Mouse (Mus musculus): ENCODE results near the gene Drg2. TPM values are rescaled to one million over a fixed set of nuclear protein-coding genes. Genes with fewer than 3 reads are reported as not detected.

The Drg2 gene
- polyA plus RNA-seq, 2 experiments = 92.6 to 111 TPM

- ATAC-seq (ENCODE audit: low FRiP score, low read depth) = no peak
- no peak within 1 kb of the TSS for H3K9ac ChIP-seq (ENCODE audit: low read depth, low read length, severe bottlenecking)
- 94% methylated on average over 3 of the region's 3 CpGs for WGBS
- DNase-seq (ENCODE audit: low spot score) = no peak
- H3K9me3 ChIP-seq (ENCODE audit: control insufficient read depth, low read length) = no peaks in the 10 kb centered on the region
- H3K36me3 ChIP-seq (ENCODE audit: control insufficient read depth, insufficient read depth, low read length) = peaks cover 62% of the 10 kb centered on the region
- H3K4me2 ChIP-seq (replicated peaks; ENCODE audit: low read depth, low read length, severe bottlenecking) = no peak within 1 kb of the TSS
- no peak within 1 kb of the TSS for H3K4me3 ChIP-seq (replicated peaks; ENCODE audit: low read length)
- no peak within 1 kb of the TSS for H3K27ac ChIP-seq (replicated peaks; ENCODE audit: low read depth, low read length)
- no peaks in the 10 kb centered on the region for H3K27me3 ChIP-seq (ENCODE audit: control insufficient read depth, insufficient read depth, low read length)
- no peaks in the 10 kb centered on the region for H3K4me1 ChIP-seq (ENCODE audit: control insufficient read depth, insufficient read depth, low read length)
- no peak for TF ChIP-seq POLR2A (IDR thresholded peaks at IDR 0.05; ENCODE audit: borderline replicate concordance, extremely low read depth, insufficient read depth, insufficient read length)
These were observed 14.6 kb downstream of the Drg2 start, which contains the start of gene Myo15 for GRCm38 (mm10) chr11:60469039-60469438. Myo15 (plus strand) TSS chr11:60469339.

GRCm38 (mm10) chr11:60470743-60471142, 16.4 kb downstream of the Drg2 start:
- TF ChIP-seq POLR2A (IDR thresholded peaks at IDR 0.05; ENCODE audit: borderline replicate concordance, extremely low read depth, insufficient read depth, insufficient read length) = no peak
- Histone ChIP-seq H3K27ac (replicated peaks; ENCODE audit: low read depth, low read length) (no peak overlapping the region), H3K9ac (ENCODE audit: low read depth, low read length, severe bottlenecking) (no peak overlapping the region), H3K27me3 (ENCODE audit: control insufficient read depth, insufficient read depth, low read length) (no peaks in the 10 kb centered on the region), H3K36me3 (ENCODE audit: control insufficient read depth, insufficient read depth, low read length) (peaks cover 45% of the 10 kb centered on the region), H3K4me2 (replicated peaks; ENCODE audit: low read depth, low read length, severe bottlenecking) (no peak overlapping the region), H3K9me3 (ENCODE audit: control insufficient read depth, low read length) (no peaks in the 10 kb centered on the region), H3K4me3 (replicated peaks; ENCODE audit: low read length) (no peak overlapping the region), H3K4me1 (ENCODE audit: control insufficient read depth, insufficient read depth, low read length) (no peaks in the 10 kb centered on the region)
- ATAC-seq (ENCODE audit: low FRiP score, low read depth) = no peak
- 79% methylated on average over 9 of the region's 9 CpGs for WGBS
- DNase-seq (ENCODE audit: low spot score) = no peak

- whole genome bisulfite sequencing = 74% methylated on average over 5 of the region's 5 CpGs
- H3K4me2 ChIP-seq (replicated peaks; ENCODE audit: low read depth, low read length, severe bottlenecking) = no peak overlapping the region
- peaks cover 8% of the 10 kb centered on the region; the same call in 1 of the 2 replicates for H3K36me3 ChIP-seq (ENCODE audit: control insufficient read depth, insufficient read depth, low read length)
- H3K27ac ChIP-seq (replicated peaks; ENCODE audit: low read depth, low read length) = no peak overlapping the region
- H3K4me1 ChIP-seq (ENCODE audit: control insufficient read depth, insufficient read depth, low read length) = no peaks in the 10 kb centered on the region
- ATAC-seq (ENCODE audit: low FRiP score, low read depth) = no peak
- H3K27me3 ChIP-seq (ENCODE audit: control insufficient read depth, insufficient read depth, low read length) = no peaks in the 10 kb centered on the region
- H3K4me3 ChIP-seq (replicated peaks; ENCODE audit: low read length) = no peak overlapping the region
- no peak for DNase-seq (ENCODE audit: low spot score)
- no peak overlapping the region for H3K9ac ChIP-seq (ENCODE audit: low read depth, low read length, severe bottlenecking)
- TF ChIP-seq POLR2A (IDR thresholded peaks at IDR 0.05; ENCODE audit: borderline replicate concordance, extremely low read depth, insufficient read depth, insufficient read length) = no peak
- no peaks in the 10 kb centered on the region for H3K9me3 ChIP-seq (ENCODE audit: control insufficient read depth, low read length)
These were observed 20.1 kb downstream of the Drg2 start for GRCm38 (mm10) chr11:60474534-60474933.

DNA sequence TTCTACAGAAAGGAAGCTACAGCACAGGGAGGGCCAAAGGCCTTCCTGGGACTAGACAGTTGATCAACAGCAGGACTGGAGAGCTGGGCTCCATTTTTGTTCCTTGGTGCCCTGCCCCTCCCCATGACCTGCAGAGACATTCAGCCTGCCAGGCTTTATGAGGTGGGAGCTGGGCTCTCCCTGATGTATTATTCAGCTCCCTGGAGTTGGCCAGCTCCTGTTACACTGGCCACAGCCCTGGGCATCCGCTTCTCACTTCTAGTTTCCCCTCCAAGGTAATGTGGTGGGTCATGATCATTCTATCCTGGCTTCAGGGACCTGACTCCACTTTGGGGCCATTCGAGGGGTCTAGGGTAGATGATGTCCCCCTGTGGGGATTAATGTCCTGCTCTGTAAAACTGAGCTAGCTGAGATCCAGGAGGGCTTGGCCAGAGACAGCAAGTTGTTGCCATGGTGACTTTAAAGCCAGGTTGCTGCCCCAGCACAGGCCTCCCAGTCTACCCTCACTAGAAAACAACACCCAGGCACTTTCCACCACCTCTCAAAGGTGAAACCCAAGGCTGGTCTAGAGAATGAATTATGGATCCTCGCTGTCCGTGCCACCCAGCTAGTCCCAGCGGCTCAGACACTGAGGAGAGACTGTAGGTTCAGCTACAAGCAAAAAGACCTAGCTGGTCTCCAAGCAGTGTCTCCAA, 21.4 kb downstream of the Drg2 start:
- no peak for ATAC-seq (ENCODE audit: low FRiP score, low read depth)
- H3K27ac ChIP-seq (replicated peaks; ENCODE audit: low read depth, low read length) = no peak overlapping the region
- no peak overlapping the region for H3K4me3 ChIP-seq (replicated peaks; ENCODE audit: low read length)
- H3K4me1 ChIP-seq (ENCODE audit: control insufficient read depth, insufficient read depth, low read length) = no peaks in the 10 kb centered on the region
- WGBS = 82% methylated on average over 5 of the region's 5 CpGs
- H3K36me3 ChIP-seq (ENCODE audit: control insufficient read depth, insufficient read depth, low read length) = no peaks in the 10 kb centered on the region
- TF ChIP-seq POLR2A (IDR thresholded peaks at IDR 0.05; ENCODE audit: borderline replicate concordance, extremely low read depth, insufficient read depth, insufficient read length) = no peak
- no peaks in the 10 kb centered on the region for H3K9me3 ChIP-seq (ENCODE audit: control insufficient read depth, low read length)
- no peak overlapping the region for H3K9ac ChIP-seq (ENCODE audit: low read depth, low read length, severe bottlenecking)
- H3K27me3 ChIP-seq (ENCODE audit: control insufficient read depth, insufficient read depth, low read length) = no peaks in the 10 kb centered on the region
- DNase-seq (ENCODE audit: low spot score) = no peak
- H3K4me2 ChIP-seq (replicated peaks; ENCODE audit: low read depth, low read length, severe bottlenecking) = no peak overlapping the region

GRCm38 (mm10) chr11:60478121-60478520, 23.7 kb downstream of the Drg2 start:
- no peak overlapping the region; the same call in 1 of the 2 replicates for H3K4me2 ChIP-seq (replicated peaks; ENCODE audit: low read depth, low read length, severe bottlenecking)
- H3K27ac ChIP-seq (replicated peaks; ENCODE audit: low read depth, low read length) = no peak overlapping the region
- no peak overlapping the region; the same call in 1 of the 2 replicates for H3K4me3 ChIP-seq (replicated peaks; ENCODE audit: low read length)
- no peaks in the 10 kb centered on the region for H3K9me3 ChIP-seq (ENCODE audit: control insufficient read depth, low read length)
- H3K4me1 ChIP-seq (ENCODE audit: control insufficient read depth, insufficient read depth, low read length) = no peaks in the 10 kb centered on the region
- H3K36me3 ChIP-seq (ENCODE audit: control insufficient read depth, insufficient read depth, low read length) = no peaks in the 10 kb centered on the region
- DNase-seq (ENCODE audit: low spot score) (no peak), ATAC-seq (ENCODE audit: low FRiP score, low read depth) (no peak)
- no peaks in the 10 kb centered on the region for H3K27me3 ChIP-seq (ENCODE audit: control insufficient read depth, insufficient read depth, low read length)
- TF ChIP-seq POLR2A (IDR thresholded peaks at IDR 0.05; ENCODE audit: borderline replicate concordance, extremely low read depth, insufficient read depth, insufficient read length) = no peak
- no peak overlapping the region for H3K9ac ChIP-seq (ENCODE audit: low read depth, low read length, severe bottlenecking)
- WGBS = 33% methylated on average over 17 of the region's 17 CpGs
